Mouse (Mus musculus) layer of hippocampus, adult 8-10 months (tissue): Measurements from ENCODE around the gene Slc2a1. TPM values are rescaled to one million over a fixed set of nuclear protein-coding genes. Genes with fewer than 3 reads are reported as not detected.

Experiments
- DNase-seq, 2 experiments: peaks; one replicate each; pipeline ENCODE4 v3.0.0; 2022; ENCODE audit warnings: low spot score in 2 of 2
- microRNA-seq, 2 experiments: library from miRNA; unstranded; fragments of <30 nt; microRNA quantifications; one replicate each; pipeline ENCODE4 v1.2.0; 2022
- total RNA-seq, 4 experiments: library from RNA; stranded (reverse); gene quantifications; 2 replicates each; pipeline ENCODE4 v1.2.4; 2022

Slc2a1 gene
- total RNA-seq, 4 experiments from 2014 or later: 86.4 to 96.6 (median 91.0) TPM

GRCm38 (mm10) chr4:119177702-119178101 is 69.2 kb downstream of the Slc2a1 start:
- DNase-seq: no peak

- DNase-seq: no peak
Observed at GRCm38 (mm10) chr4:119178331-119178730, 69.8 kb downstream of the Slc2a1 start.

GRCm38 (mm10) chr4:119180133-119180707 is 71.7 kb downstream of the Slc2a1 start:
- DNase-seq: no peak

GRCm38 (mm10) chr4:119181456-119181855 is 72.9 kb downstream of the Slc2a1 start:
- DNase-seq: no peak

GRCm38 (mm10) chr4:119183525-119183924 is 75.0 kb downstream of the Slc2a1 start:
- no peak for DNase-seq

- no peak for DNase-seq
Observed at GRCm38 (mm10) chr4:119185771-119186170, 77.3 kb downstream of the Slc2a1 start.

Small RNAs within 50 kb of the gene (microRNA-seq; reads per million reads assigned to microRNA genes)
- gene Mir1957a: 0 reads per million in 2 experiments

Other genes with a start within 250 kb of the Slc2a1 start
- gene Olfr1331, start 244.1 kb upstream of the Slc2a1 start, total RNA-seq: not detected
- not detected for gene Olfr1330, start 220.1 kb upstream of the Slc2a1 start, total RNA-seq
- gene Olfr1329, start 191.2 kb upstream of the Slc2a1 start, total RNA-seq: not detected
- not detected for gene Olfr1328, start 170.1 kb upstream of the Slc2a1 start, total RNA-seq
- under 1 TPM in 3 of 4 experiments, not detected in 1; 0.23 to 0.43 (median 0.25) TPM for gene Lao1, start 147.1 kb upstream of the Slc2a1 start, total RNA-seq
- 10 to 100 TPM in 1 of 4 experiments, 1 to 10 TPM in 3; 5.8 to 10.9 (median 7.5) TPM for gene Zfp691, start 65.5 kb downstream of the Slc2a1 start, total RNA-seq
- under 1 TPM; 0.23 to 0.54 (median 0.28) TPM for gene Ermap, start 81.3 kb downstream of the Slc2a1 start, total RNA-seq
- 10 to 100 TPM; 15.4 to 21.1 (median 16.3) TPM for gene Svbp, start 86.6 kb downstream of the Slc2a1 start, total RNA-seq
- 1 to 10 TPM in 1 of 4 experiments, under 1 TPM in 3; 0.37 to 1.0 (median 0.63) TPM for gene Tmem269, start 109.5 kb downstream of the Slc2a1 start, total RNA-seq
- 10 to 100 TPM; 23.1 to 32.9 (median 25.6) TPM for gene AU022252, start 124.0 kb downstream of the Slc2a1 start, total RNA-seq
- 10 to 100 TPM in 3 of 4 experiments, 1 to 10 TPM in 1; 9.7 to 13.7 (median 11.7) TPM for gene P3h1, start 124.2 kb downstream of the Slc2a1 start, total RNA-seq
- gene Cldn19, start 146.7 kb downstream of the Slc2a1 start, total RNA-seq: under 1 TPM; 0.18 to 0.41 (median 0.27) TPM
- gene Ybx1, start 185.9 kb downstream of the Slc2a1 start, total RNA-seq: 100 to 1,000 TPM; 198 to 253 (median 227) TPM
- gene Ppih, start 211.8 kb downstream of the Slc2a1 start, total RNA-seq: 10 to 100 TPM; 16.9 to 23.9 (median 22.6) TPM